Mouse (Mus musculus): ENCODE measurements around the gene Aurkb.

GRCm38 (mm10) chr11:69062761-69063224, 17.3 kb downstream of the Aurkb start:
- TF ChIP-seq CTCF (IDR thresholded peaks at IDR 0.05; ENCODE audit: low read depth, low read length), result no peak
- peak; percentile 57; the same call in 1 of the 2 replicates for TF ChIP-seq EP300 (IDR thresholded peaks at IDR 0.05; ENCODE audit: insufficient read depth, low read depth, low read length)
- no peak for TF ChIP-seq POLR2A (IDR thresholded peaks at IDR 0.05; ENCODE audit: insufficient read depth, low read length)
